ENCODE assay signal across 28 mouse cellular contexts in genomic region chr12:76285418-76285817, GRCm38 (mm10). TPM values are rescaled to one million over a fixed set of nuclear protein-coding genes. Genes with fewer than 3 reads are reported as not detected.
"Had no signal": no experiment of that assay in that cellular context is flagged by ENCODE, and none has a peak within 500 bp of the region (broad histone marks: within the 10 kb centered on the region; RNA-seq: fewer than 3 reads in every experiment).

No protein-coding gene starts in this region.

- H3K4me1 ChIP-seq: limb, embryonic 10.5 days had no signal

- H3K9ac ChIP-seq: heart, embryonic 12.5 days; hindbrain, embryonic 13.5 days; hindbrain, embryonic 15.5 days; intestine, embryonic 15.5 days; limb, embryonic 12.5 days; liver, embryonic 13.5 days had no signal

- H3K27ac ChIP-seq: gastrocnemius, adult 2 months; heart, embryonic 10.5 days; hindbrain, embryonic 13.5 days; hindbrain, embryonic 15.5 days; intestine, embryonic 15.5 days; left cerebral cortex, adult 2 months; limb, embryonic 10.5 days; limb, embryonic 12.5 days; liver, embryonic 13.5 days had no signal

- DNase-seq: gastrocnemius, adult 2 months; gastrocnemius, postnatal 10 days; gastrocnemius, postnatal 25 days; heart, adult 18-20 months; heart, postnatal 10 days; heart, postnatal 4 days; kidney, adult 18-20 months; kidney, adult 8-10 months; kidney, postnatal 10 days; kidney, postnatal 25 days; kidney, postnatal 4 days; liver; liver, embryonic 13.5 days had no signal

- ATAC-seq: inflammation-experienced regulatory T-cells, adult 6 months; intestine, embryonic 15.5 days; intestine, postnatal 0 days had no signal

- H3K4me3 ChIP-seq: gastrocnemius, adult 2 months; heart, embryonic 10.5 days; heart, embryonic 12.5 days; hindbrain, embryonic 13.5 days; hindbrain, embryonic 15.5 days; intestine, embryonic 15.5 days; left cerebral cortex, adult 2 months; limb, embryonic 10.5 days; limb, embryonic 12.5 days; liver, embryonic 13.5 days had no signal

- H3K27me3 ChIP-seq: heart, embryonic 12.5 days; hindbrain, embryonic 13.5 days; hindbrain, embryonic 15.5 days; intestine, embryonic 15.5 days; limb, embryonic 12.5 days; liver, embryonic 13.5 days had no signal

- H3K9me3 ChIP-seq: heart, embryonic 10.5 days; heart, embryonic 12.5 days; hindbrain, embryonic 13.5 days; hindbrain, embryonic 15.5 days; intestine, embryonic 15.5 days; limb, embryonic 10.5 days; limb, embryonic 12.5 days; liver, embryonic 13.5 days had no signal

- H3K4me2 ChIP-seq: heart, embryonic 12.5 days; hindbrain, embryonic 13.5 days; hindbrain, embryonic 15.5 days; intestine, embryonic 15.5 days; limb, embryonic 12.5 days; liver, embryonic 11.5 days; liver, embryonic 13.5 days had no signal

RNA-seq across cellular contexts. Expression of gene Tex21, which starts 38.9 kb away (rescaled TPM):
- polyA plus RNA-seq: frontal cortex, adult 2 months; heart, embryonic 16.5 days; hindbrain, embryonic 11.5 days; hindbrain, embryonic 15.5 days; inflammation-experienced regulatory T-cells, adult 6 months; intestine, embryonic 15.5 days; intestine, postnatal 0 days; kidney, embryonic 14.5 days; limb, embryonic 10.5 days; limb, embryonic 12.5 days; liver, embryonic 11.5 days had no signal
